In genomic region chr13:37597575-37597974, GRCm38 (mm10) we compare ENCODE assay signal across 17 mouse cellular contexts.
DNase-seq lines count a peak whose midpoint lies in the region; ATAC-seq lines count a peak whose summit lies in the region.
"Had no signal": no experiment of that assay in that cellular context is flagged by ENCODE, and none has a peak within 500 bp of the region (broad histone marks: within the 10 kb centered on the region; RNA-seq: fewer than 3 reads in every experiment).

No protein-coding gene starts in this region.

- H3K4me2 ChIP-seq in liver, embryonic 15.5 days, result no peak overlapping the region
- H3K4me2 ChIP-seq in liver, embryonic 11.5 days, result no peak overlapping the region
- H3K4me2 ChIP-seq: forebrain, embryonic 12.5 days; limb, embryonic 12.5 days; midbrain, embryonic 13.5 days had no signal

- H3K4me3 ChIP-seq in liver, embryonic 15.5 days (replicated peaks), result no peak overlapping the region
- H3K4me3 ChIP-seq in liver, embryonic 11.5 days (ENCODE audit: low read depth, low read length), result no peak overlapping the region
- H3K4me3 ChIP-seq: forebrain, embryonic 12.5 days; limb, embryonic 12.5 days; midbrain, embryonic 13.5 days had no signal

- peak overlapping the region; percentile 29; the same call in 1 of the 2 replicates for H3K27ac ChIP-seq in liver, embryonic 15.5 days (replicated peaks)
- H3K27ac ChIP-seq in liver, embryonic 11.5 days (ENCODE audit: low read depth, low read length), result no peak overlapping the region
- H3K27ac ChIP-seq: forebrain, embryonic 12.5 days; limb, embryonic 12.5 days; midbrain, embryonic 13.5 days; stomach, postnatal 0 days had no signal

- peaks cover 13% of the 10 kb centered on the region for H3K4me1 ChIP-seq in liver, embryonic 15.5 days (replicated peaks)
- H3K4me1 ChIP-seq in liver, embryonic 11.5 days (replicated peaks; ENCODE audit: control insufficient read depth, insufficient read depth, low read length), result peaks cover 10% of the 10 kb centered on the region
- H3K4me1 ChIP-seq: forebrain, embryonic 12.5 days; limb, embryonic 12.5 days; midbrain, embryonic 13.5 days had no signal

- ATAC-seq in liver, embryonic 15.5 days (ENCODE audit: insufficient read depth), result peak; percentile 37; the same call in 1 of the 2 replicates
- ATAC-seq in liver, embryonic 11.5 days (replicated peaks; ENCODE audit: low FRiP score), result no peak
- ATAC-seq: activated CD4-positive, CD25-positive, alpha-beta regulatory T cell, adult 4 months; midbrain, embryonic 13.5 days had no signal

- 39% methylated on average over 8 of the region's 8 CpGs for WGBS in liver, embryonic 15.5 days (ENCODE audit: insufficient replicate concordance)
- WGBS in liver, embryonic 11.5 days, result 61% methylated on average over 8 of the region's 8 CpGs

- H3K36me3 ChIP-seq in liver, embryonic 15.5 days (replicated peaks), result no peaks in the 10 kb centered on the region
- H3K36me3 ChIP-seq in liver, embryonic 11.5 days (ENCODE audit: control insufficient read depth, insufficient read depth, low read length), result no peaks in the 10 kb centered on the region
- H3K36me3 ChIP-seq: forebrain, embryonic 12.5 days; limb, embryonic 12.5 days; midbrain, embryonic 13.5 days had no signal

- no peaks in the 10 kb centered on the region for H3K27me3 ChIP-seq in liver, embryonic 15.5 days
- H3K27me3 ChIP-seq in liver, embryonic 11.5 days (replicated peaks; ENCODE audit: control insufficient read depth, insufficient read depth, low read length), result no peaks in the 10 kb centered on the region
- H3K27me3 ChIP-seq: forebrain, embryonic 12.5 days; limb, embryonic 12.5 days had no signal

- H3K9ac ChIP-seq in liver, embryonic 15.5 days, result no peak overlapping the region
- H3K9ac ChIP-seq in liver, embryonic 11.5 days (ENCODE audit: low read depth, low read length), result no peak overlapping the region
- H3K9ac ChIP-seq: forebrain, embryonic 12.5 days; limb, embryonic 12.5 days; midbrain, embryonic 13.5 days had no signal

- DNase-seq in liver, embryonic 11.5 days (ENCODE audit: low spot score), result no peak
- peak; percentile 80 to 89 for DNase-seq in kidney, adult 8-10 months
- peak; percentile 42 to 66 for DNase-seq in kidney, postnatal 4 days
- DNase-seq in thymus, postnatal 36 days, result peak; percentile 42 to 60
- no peak for DNase-seq in cerebellum, adult 11-12 months
- no peak for DNase-seq in left cerebral cortex, adult 18-20 months (ENCODE audit: low spot score in 2 of 2)
- DNase-seq in gastrocnemius, postnatal 10 days, result no peak
- DNase-seq: cerebellum, adult 11 months; heart, postnatal 4 days; layer of hippocampus, postnatal 36 days; lung, postnatal 36 days had no signal

- no peaks in the 10 kb centered on the region for H3K9me3 ChIP-seq in liver, embryonic 15.5 days (replicated peaks)
- no peaks in the 10 kb centered on the region for H3K9me3 ChIP-seq in liver, embryonic 11.5 days (ENCODE audit: control insufficient read depth, low read length)
- H3K9me3 ChIP-seq: forebrain, embryonic 12.5 days; limb, embryonic 12.5 days; midbrain, embryonic 13.5 days had no signal

Comparison
In these comparisons a context has a peak if more than half of its experiments do, and no peak if none do; other contexts are left out.
1. DNase-seq: peak in kidney, adult 8-10 months (2 of 2), kidney, postnatal 4 days (2 of 2) and thymus, postnatal 36 days (2 of 2); none in liver, embryonic 11.5 days (single experiment), cerebellum, adult 11-12 months (single experiment), left cerebral cortex, adult 18-20 months (0 of 2) and gastrocnemius, postnatal 10 days (single experiment).